Mouse (Mus musculus): ENCODE data around the gene Rasal1. TPM values are rescaled to one million over a fixed set of nuclear protein-coding genes. Genes with fewer than 3 reads are reported as not detected.

Rasal1 gene
- total and polyA plus RNA-seq, 3 experiments = 0.69 to 4.5 TPM; not detected in 1

DNA sequence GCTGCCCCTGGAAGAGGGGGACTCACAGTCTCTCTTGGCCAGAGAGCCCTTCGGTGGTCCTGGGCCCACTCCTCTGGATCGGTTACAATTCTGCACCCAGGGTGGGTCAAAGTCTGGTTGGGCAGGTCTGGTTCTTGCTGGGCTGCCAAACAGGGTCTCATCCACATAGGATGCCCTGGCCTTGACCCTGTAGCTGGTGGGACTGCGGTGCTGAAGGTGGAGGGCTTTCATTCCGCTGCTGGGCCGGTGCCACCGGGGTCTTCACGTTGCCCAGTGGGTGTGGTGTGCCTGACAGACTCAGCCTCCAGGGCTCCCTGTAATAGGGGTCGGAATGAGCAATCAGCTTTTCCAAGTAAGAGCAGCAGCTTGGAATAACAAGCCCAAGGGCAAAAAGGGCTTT lies 37.2 kb upstream of the Rasal1 start:
- Histone ChIP-seq H3K9ac (ENCODE audit: control insufficient read depth, low read depth, low read length, poor library complexity, severe bottlenecking) (peak overlapping the region; percentile 64), H3K27me3 (ENCODE audit: control insufficient read depth in 1 of 2, insufficient read depth in 2 of 2, low read length in 2 of 2) (no peaks in the 10 kb centered on the region), H3K4me1 (ENCODE audit: control insufficient read depth in 1 of 2, insufficient read depth in 2 of 2, low read length in 2 of 2) (peaks cover 2 to 9% of the 10 kb centered on the region in 2 experiments; a peak in 2 of 4 replicates), H3K36me3 (ENCODE audit: control insufficient read depth in 1 of 2, insufficient read depth in 2 of 2, low read length in 2 of 2) (no peaks in the 10 kb centered on the region; a peak in 1 of 4 replicates), H3K9me3 (replicated peaks; ENCODE audit: insufficient read depth, low read length) (no peaks in the 10 kb centered on the region), H3K79me2 (ENCODE audit: control insufficient read depth, insufficient read depth, low read length, poor library complexity) (peaks cover 29% of the 10 kb centered on the region), H3K27ac (ENCODE audit: control insufficient read depth, low read depth, low read length) (peak overlapping the region; percentile 2; the same call in 1 of the 2 replicates), H3K4me3 (ENCODE audit: control insufficient read depth in 1 of 2, insufficient read depth in 1 of 2, low read depth in 2 of 2, low read length in 2 of 2) (peak overlapping the region; percentile 71 to 73)
- DNase-seq (ENCODE audit: low read depth, low spot score) = no peak
- TF ChIP-seq MAZ (IDR thresholded peaks at IDR 0.05; ENCODE audit: low read depth, low read length) = no peak
- TF ChIP-seq HCFC1 (IDR thresholded peaks at IDR 0.05; ENCODE audit: low read depth, low read length) = 0 out of 2 replicates have a peak, but pooled peaks have one; percentile 11

GRCm38 (mm10) chr5:120612442-120612821 lies 36.2 kb upstream of the Rasal1 start, which contains the start of the genes Rita1 and Ddx54:
Rita1 (minus strand) TSS chr5:120612589.
Ddx54 (plus strand) TSS chr5:120612739.
- peak; percentile 97 for DNase-seq (ENCODE audit: low read depth, low spot score)
- Histone ChIP-seq H3K4me1 (ENCODE audit: control insufficient read depth in 1 of 2, insufficient read depth in 2 of 2, low read length in 2 of 2) (peaks cover 2 to 9% of the 10 kb centered on the region in 2 experiments; a peak in 2 of 4 replicates), H3K9me3 (replicated peaks; ENCODE audit: insufficient read depth, low read length) (no peaks in the 10 kb centered on the region), H3K79me2 (ENCODE audit: control insufficient read depth, insufficient read depth, low read length, poor library complexity) (peaks cover 29% of the 10 kb centered on the region), H3K27ac (ENCODE audit: control insufficient read depth, low read depth, low read length) (peak within 1 kb of the TSS; percentile 78), H3K4me3 (ENCODE audit: control insufficient read depth in 1 of 2, insufficient read depth in 1 of 2, low read depth in 2 of 2, low read length in 2 of 2) (peak within 1 kb of the TSS; percentile 88), H3K9ac (ENCODE audit: control insufficient read depth, low read depth, low read length, poor library complexity, severe bottlenecking) (peak within 1 kb of the TSS; percentile 90), H3K27me3 (ENCODE audit: control insufficient read depth in 1 of 2, insufficient read depth in 2 of 2, low read length in 2 of 2) (no peaks in the 10 kb centered on the region), H3K36me3 (ENCODE audit: control insufficient read depth in 1 of 2, insufficient read depth in 2 of 2, low read length in 2 of 2) (no peaks in the 10 kb centered on the region; a peak in 1 of 4 replicates)
- no peak; the same call in 1 of the 2 replicates for TF ChIP-seq MAX (IDR thresholded peaks at IDR 0.05; ENCODE audit: low read length)
- no peak for TF ChIP-seq POLR2AphosphoS5 (IDR thresholded peaks at IDR 0.05; ENCODE audit: borderline replicate concordance, low read depth, low read length)
- TF ChIP-seq SIN3A (IDR thresholded peaks at IDR 0.05; ENCODE audit: low read length) = peak; percentile 91
- peak; percentile 65; the same call in 1 of the 2 replicates for TF ChIP-seq HCFC1 (IDR thresholded peaks at IDR 0.05; ENCODE audit: low read depth, low read length)
- peak; percentile 61 for TF ChIP-seq NRF1 (IDR thresholded peaks at IDR 0.05; ENCODE audit: insufficient read depth, low read depth, low read length, poor library complexity, severe bottlenecking)
- peak; percentile 69; the same call in 1 of the 2 replicates for TF ChIP-seq MYC (IDR thresholded peaks at IDR 0.05; ENCODE audit: low read depth, low read length)
- TF ChIP-seq ZKSCAN1 (IDR thresholded peaks at IDR 0.05; ENCODE audit: low read depth, low read length) = no peak
- peak in 1 of 2 experiments; percentile 39; a peak in 1 of 4 replicates for TF ChIP-seq POLR2A (IDR thresholded peaks at IDR 0.05; ENCODE audit: control insufficient read depth in 1 of 2, insufficient read depth in 1 of 2, low read depth in 1 of 2, low read length in 2 of 2, poor library complexity in 1 of 2)
- peak; percentile 70 for TF ChIP-seq NELFE (IDR thresholded peaks at IDR 0.05; ENCODE audit: low read depth, low read length)
- peak; percentile 89 for TF ChIP-seq MXI1 (IDR thresholded peaks at IDR 0.05; ENCODE audit: low read depth, low read length)
- TF ChIP-seq TBP (IDR thresholded peaks at IDR 0.05; ENCODE audit: low read depth, low read length) = peak; percentile 77
- peak; percentile 100 for TF ChIP-seq CHD1 (IDR thresholded peaks at IDR 0.05; ENCODE audit: low read depth, low read length)

Data from MEL (cell line).